Mouse (Mus musculus) kidney, postnatal 36 days (tissue): ENCODE measurements at regions not wholly inside any gene's neighbourhood (a gene's known extent, or its start where the extent isn't known, plus 50 kb on each side); places are given as distances from the start of the nearest gene placed in this dataset.
"Not testable (repeated sequence)": the region's sequence is repeated elsewhere in the genome, so short reads cannot be mapped to it uniquely, and the experiment has no call there.

ENCODE experiments used
- DNase-seq, 2 experiments: peaks; one replicate each; pipeline ENCODE4 v3.0.0; 2021 to 2022; ENCODE audit warnings: mixed read lengths in 2 of 2

DNA sequence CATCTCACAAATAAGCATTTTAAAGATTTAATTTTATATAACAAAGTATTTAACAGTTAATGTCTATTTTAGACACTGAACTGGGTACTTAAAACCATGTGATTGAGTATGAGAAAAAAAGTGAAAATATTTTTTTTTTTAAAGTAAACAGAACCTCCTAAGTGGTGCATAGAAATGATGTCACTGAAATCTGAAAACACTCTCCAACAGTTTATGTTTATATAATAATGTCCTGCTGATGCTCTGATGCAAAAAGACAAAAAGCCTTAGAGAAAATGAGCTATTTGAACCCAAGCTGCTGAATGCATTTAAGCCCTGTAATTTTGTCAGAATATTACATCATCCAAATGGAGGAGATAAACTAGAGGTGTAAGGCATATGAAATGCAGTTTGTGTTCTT lies 3447.1 kb downstream of the 9330182O14Rik start:
- DNase-seq = no peak

DNA sequence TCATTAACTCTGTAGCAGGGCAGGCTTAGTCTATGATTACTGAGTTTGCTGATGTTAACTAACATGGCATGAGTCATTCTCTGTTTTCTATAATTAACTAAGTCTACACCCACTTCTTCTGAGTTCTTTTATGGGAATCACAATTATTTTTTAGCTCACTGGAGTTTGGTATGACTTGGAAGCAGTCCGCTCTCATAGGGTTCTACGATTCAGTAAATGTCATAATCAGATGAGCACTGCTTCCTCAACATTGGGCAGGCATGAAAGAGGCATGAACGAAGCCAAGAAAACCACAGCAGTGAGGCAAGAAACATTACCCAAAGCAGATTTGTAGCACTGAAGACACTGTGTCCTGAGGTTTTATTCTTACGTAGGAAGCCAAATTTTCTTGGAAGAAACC lies 3451.6 kb downstream of the 9330182O14Rik start:
- no peak for DNase-seq

GRCm38 (mm10) chr15:43588021-43588420 lies 3453.9 kb downstream of the 9330182O14Rik start:
- DNase-seq = no peak

- no peak for DNase-seq
These were observed 3473.5 kb downstream of the 9330182O14Rik start for GRCm38 (mm10) chr15:43607700-43608099.

- DNase-seq = no peak
These were observed 3475.7 kb downstream of the 9330182O14Rik start for GRCm38 (mm10) chr15:43609901-43610300.

DNA sequence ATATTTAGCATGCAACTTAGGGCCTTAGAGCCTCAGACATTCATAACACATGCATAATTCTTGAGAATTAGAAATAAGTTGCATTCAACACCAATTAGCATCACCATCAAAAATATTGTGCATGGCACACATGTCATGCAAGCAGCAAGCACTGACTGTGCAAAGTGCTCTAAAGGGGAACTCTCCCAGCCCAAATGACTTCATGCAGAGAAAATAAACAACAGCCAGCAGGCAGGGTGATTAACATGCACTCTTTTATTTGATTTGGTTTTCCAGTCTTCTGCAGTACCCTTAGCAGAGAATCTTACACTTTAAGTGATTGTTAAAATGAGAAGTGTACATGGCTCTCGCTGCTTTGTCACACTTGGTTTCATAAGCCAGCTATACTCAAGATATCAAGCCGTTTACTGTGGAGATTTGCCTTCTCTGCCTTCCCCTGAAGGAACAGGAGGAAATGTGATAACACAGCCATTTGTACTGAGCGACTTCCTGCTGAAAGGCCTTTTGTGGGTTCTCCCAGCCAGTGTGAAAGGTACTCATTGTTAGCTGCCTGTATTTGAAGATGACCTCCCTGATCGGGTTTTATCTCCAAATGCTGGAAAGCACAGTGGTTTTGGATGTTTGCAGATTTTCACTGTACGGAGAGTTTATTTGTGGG lies 3480.0 kb downstream of the 9330182O14Rik start:
- no peak for DNase-seq

- DNase-seq = no peak
These were observed 3481.6 kb downstream of the 9330182O14Rik start for GRCm38 (mm10) chr15:43615727-43616126.

GRCm38 (mm10) chr15:43624431-43624965 lies 3490.3 kb downstream of the 9330182O14Rik start:
- DNase-seq = no peak

GRCm38 (mm10) chr15:43625021-43625510 lies 3490.9 kb downstream of the 9330182O14Rik start:
- DNase-seq = no peak

DNA sequence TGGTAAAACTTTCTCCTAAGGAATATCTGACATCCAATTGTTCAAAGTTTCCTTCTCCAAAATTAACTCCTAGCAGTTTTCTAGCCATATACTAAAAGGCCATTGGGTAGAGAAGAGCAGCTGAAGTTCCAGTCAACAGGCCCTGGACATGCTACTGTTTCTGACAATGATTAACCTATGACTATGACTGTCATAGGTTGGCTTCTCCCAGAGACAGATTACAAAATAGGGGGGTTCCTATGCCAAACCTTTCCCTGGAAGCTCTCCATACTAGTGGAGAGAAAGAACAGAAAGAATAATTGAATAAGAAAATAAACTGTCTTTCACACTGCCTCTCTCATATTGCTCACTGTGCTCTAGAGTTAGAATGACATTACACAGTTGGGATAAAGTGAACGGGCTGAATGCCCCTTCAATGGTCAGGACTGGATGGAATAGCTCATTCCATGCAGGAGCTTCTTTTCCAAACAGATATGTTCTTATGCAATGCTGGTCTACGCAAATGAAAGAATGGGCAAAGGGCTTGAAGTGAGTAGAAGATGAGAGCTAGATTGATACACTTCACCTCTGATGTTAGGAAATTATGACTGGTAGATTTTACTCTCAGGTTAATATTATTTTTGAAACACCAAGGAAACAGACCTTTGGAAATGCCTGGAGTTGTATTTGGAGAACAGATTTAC lies 3516.8 kb downstream of the 9330182O14Rik start:
- no peak for DNase-seq

DNA sequence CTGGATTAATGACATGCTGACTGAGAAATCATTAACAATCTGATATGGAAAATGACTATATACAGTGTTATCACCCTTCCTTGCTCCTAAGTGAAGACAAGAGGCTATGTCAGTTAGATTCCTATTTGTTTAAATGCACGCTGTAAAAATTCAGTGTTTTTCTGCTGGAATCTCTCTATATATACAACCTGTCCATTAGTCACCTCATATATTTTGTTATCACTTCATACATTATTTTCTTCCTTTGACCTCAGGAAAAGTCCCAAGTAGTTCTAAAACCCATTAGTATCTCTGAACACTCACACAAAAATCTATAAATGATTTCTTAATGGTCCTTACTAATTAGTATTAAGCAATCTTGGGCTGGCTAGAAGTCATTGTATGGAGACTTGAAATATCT lies 3529.5 kb downstream of the 9330182O14Rik start:
- no peak for DNase-seq

DNA sequence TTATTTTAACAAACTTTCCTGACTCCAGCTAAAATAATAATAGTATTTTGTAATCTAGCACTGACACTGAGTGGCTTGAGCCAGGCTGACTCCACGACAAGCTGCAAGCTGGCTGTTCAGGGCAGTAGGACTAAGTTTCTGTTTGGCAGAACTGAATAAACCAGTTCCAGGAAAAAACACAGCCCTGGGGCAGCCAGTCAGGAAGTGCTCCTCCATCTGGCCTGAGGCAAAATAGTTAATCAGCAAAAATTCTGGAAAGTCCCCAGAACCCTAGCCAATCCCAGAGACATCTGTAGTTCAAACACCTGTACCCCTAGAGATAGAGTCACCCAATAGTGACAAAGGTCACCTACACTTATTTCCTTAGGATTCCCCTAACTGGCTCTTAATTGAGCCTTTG lies 3544.7 kb downstream of the 9330182O14Rik start:
- DNase-seq = no peak

DNA sequence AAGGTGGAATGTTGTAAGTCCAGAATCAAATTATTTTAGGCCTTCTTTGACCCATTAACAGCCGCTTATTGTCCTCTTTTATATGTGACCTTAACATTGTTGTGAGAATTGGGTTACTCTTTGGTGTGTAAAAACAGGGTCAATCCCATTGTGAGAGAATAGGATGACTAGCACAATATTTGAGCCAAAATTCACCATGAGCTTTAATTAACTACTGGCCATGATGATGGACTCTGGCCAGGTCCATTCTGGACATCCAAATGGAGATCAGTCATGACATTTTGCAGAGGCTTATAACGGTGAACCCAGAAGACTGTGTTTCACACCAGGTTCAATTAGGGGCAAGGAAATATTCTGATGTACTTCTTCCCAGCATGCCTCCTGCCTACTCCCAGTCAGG lies 3548.0 kb downstream of the 9330182O14Rik start:
- DNase-seq = no peak

- not testable (repeated sequence) for DNase-seq
These were observed 3557.8 kb downstream of the 9330182O14Rik start for GRCm38 (mm10) chr15:43691998-43692397.

DNA sequence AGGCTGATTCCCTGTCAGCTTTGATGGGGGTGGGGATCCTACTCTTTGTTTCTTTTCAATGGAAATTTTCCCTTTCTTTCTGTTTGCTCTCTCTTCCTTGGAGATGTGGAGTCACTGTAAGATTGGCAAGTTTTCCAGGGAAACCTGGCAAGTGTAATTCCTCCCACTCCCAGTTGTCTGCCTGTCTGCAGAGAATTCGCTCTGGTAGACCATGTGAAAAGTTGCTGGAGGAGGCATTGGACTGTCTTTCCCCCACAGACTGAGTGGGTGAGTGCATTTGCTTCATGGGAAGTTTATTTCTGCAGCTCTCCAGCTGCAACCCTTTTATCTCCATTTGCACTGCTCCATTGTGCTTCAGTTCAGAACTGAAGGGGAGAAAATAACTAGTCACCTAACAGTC lies 3561.3 kb downstream of the 9330182O14Rik start:
- DNase-seq = no peak

GRCm38 (mm10) chr15:43717035-43717434 lies 3582.9 kb downstream of the 9330182O14Rik start:
- no peak for DNase-seq

DNA sequence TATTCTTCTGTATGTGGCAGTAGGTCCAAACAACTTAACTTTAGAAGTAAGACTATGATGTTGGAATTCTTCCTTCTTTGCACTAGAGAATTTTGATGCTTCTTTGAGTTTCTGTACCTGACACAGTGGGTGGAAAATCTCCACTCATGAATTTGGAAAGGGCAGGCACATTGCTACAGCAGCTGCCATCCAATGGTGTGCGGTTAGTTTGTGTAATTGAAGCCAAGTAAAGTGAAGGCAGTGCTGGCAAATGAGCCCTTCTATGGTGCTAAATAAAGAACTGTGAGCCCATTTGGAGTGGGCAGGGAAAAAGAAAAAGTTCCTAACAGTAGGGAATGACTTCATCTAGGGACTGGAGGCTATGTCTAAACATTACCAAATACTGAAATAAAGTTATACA lies 3583.4 kb downstream of the 9330182O14Rik start:
- DNase-seq = no peak

DNA sequence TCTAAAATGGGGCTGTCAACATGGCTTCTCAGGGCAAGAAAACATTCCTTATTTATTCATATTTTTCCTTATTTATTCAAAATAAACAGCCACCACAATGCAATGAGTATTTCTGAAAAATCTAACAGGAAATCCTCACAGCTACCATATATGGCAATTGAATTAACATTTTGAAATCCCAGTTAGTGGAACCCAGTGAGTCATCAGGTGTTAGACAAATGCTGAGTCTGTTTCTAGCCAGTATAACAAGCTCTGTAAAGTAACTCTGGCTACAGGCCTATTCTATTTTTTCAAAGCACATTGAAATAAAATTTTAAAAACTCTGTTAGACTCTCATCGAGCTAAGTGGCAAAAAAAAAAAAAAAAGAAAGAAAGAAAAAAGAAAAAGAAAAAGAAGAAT lies 3586.8 kb downstream of the 9330182O14Rik start:
- DNase-seq = no peak

DNA sequence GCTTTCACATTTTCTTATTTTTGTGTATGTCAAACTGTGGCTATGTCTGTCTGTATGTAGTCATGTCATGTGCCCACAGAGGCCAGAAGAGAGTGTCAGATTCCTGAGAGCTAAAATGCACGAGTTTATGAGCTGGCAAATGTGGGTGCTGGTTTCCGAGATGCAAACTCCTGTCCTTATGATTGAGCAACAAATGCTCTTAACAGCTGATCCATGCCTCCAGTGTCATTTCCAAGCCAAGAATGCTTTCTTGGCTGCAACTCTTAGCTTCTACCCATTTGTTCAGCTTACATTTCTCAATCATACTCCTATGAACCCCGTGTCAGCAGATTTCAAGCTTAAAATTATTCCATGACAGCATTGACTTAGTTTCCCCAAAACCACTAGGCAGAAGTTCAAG lies 3601.5 kb downstream of the 9330182O14Rik start:
- DNase-seq = no peak

- peak; percentile 1 to 6 for DNase-seq
These were observed 3624.1 kb downstream of the 9330182O14Rik start for GRCm38 (mm10) chr15:43758256-43758655.

- DNase-seq = no peak
These were observed 3630.4 kb downstream of the 9330182O14Rik start for GRCm38 (mm10) chr15:43764606-43765005.

DNA sequence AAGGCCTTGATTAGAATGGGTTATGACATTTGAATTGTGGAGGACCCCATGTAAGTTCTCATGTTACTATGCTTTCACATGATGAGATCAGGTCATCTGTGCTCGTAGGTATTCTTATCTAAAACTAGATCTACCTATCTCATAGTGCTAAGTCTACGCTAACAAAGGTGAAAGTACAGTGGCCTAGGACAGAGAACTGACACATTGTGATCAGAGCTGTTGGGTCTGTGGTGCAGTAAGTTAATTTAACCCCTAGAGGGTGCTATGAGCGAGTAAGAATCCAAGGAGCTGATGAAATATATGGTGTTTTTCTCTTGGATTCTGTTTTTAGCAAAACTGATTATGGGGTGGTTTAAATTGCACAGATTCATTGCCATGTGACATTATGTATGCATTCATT lies 3638.6 kb downstream of the 9330182O14Rik start:
- peak in 1 of 2 experiments; percentile 12 for DNase-seq

DNA sequence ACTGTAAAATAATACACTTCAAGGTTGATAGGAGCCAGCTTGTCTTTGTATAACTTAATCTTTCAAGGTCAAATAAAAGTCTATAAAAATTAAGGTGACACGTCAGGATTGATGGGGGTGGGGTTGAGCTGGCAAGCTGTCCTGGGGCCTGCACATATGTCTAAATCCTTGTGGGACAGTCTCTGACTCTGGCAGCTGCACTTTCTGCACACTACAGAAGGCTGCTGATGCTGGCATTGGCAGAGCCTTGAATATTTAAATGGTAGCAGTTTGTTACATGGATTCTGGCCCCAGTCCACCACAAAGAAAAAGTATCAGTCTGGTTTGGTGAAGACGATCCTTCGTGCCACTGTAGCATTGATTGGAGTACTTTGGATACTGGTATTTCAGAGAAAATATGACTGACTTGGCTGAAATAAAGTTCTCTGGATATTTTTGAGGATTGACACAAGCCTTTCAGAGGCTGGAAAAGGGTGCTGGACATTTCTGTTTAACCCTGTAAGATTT lies 3648.0 kb downstream of the 9330182O14Rik start:
- DNase-seq = not testable (repeated sequence)

GRCm38 (mm10) chr15:43784171-43784570 lies 3650.0 kb downstream of the 9330182O14Rik start:
- DNase-seq = no peak
